Mouse (Mus musculus): ENCODE measurements at regions not wholly inside any gene's neighbourhood (a gene's known extent, or its start where the extent isn't known, plus 50 kb on each side); places are given as distances from the start of the nearest gene placed in this dataset.

DNA sequence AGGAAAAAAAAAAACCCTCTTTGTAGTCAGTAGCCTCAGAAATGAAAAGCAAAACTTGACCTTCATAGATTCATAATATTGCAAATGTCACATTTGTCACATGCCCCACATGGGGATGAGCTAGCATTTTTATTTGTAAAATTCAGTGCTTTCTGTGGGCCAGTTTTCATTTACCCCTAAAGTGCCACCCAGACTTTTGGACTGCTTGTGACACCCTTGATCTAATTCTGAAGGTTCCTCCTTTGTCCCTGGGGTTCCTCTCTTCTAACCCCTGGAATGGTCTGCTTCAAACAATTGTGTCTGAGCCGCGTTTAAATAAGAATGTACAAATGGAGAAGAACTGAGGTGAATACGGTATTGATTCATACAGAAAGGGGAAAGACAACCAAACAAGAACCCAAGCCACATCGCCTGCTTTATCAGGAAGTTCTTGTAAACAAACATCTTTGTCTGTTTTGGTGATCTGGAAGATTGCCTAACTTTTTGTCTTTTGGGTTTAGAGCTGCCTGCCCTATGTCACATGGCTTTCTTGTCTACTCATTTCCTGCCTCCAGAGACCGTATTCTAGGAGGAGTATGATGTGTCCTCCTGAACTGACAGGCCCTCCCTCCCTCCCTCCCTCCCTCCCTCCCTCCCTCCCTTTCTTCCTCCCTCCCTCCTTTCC is 203.1 kb upstream of the Gm9833 start:
- TF ChIP-seq CTCF (IDR thresholded peaks at IDR 0.05; ENCODE audit: low read depth, low read length) = no peak
- no peak for TF ChIP-seq POLR2A (IDR thresholded peaks at IDR 0.05; ENCODE audit: extremely low read depth, insufficient read depth, low read length)
- Histone ChIP-seq H3K36me3 (ENCODE audit: control insufficient read depth, insufficient read depth, low read length) (no peaks in the 10 kb centered on the region), H3K27ac (replicated peaks; ENCODE audit: insufficient read depth, low read depth, low read length) (no peak overlapping the region), H3K9ac (ENCODE audit: low read depth, low read length) (no peak overlapping the region), H3K4me1 (ENCODE audit: control insufficient read depth, insufficient read depth, low read length) (no peaks in the 10 kb centered on the region), H3K27me3 (ENCODE audit: control insufficient read depth, insufficient read depth, low read length) (no peaks in the 10 kb centered on the region), H3K79me2 (ENCODE audit: control insufficient read depth, insufficient read depth, low read length) (no peaks in the 10 kb centered on the region), H3K4me3 (ENCODE audit: insufficient read depth, low read depth, low read length) (no peak overlapping the region)
- peak; percentile 57 for DNase-seq (ENCODE audit: extremely low read depth, low read depth, low spot score)
- WGBS = 36% methylated on average over 5 of the region's 5 CpGs

DNA sequence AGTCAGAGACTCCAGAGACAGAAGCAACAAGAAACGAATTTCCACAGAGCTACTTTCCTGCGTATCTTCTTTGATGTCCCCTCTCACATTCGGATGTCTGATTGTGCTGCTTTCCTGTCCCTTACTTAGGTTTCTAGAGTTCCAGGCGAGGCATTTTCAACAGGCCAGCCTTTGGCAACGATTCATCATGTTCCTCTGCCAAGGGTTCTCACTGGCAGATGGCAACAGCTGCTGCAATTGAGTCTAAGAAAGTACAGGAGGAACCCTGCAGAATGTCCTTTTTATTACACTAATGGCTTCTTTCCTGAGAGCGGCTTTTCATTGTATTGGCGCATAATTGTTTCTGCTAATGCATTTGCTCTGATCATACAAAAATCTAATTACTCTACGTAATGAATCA is 202.3 kb upstream of the Gm9833 start:
- H3K79me2 ChIP-seq (ENCODE audit: control insufficient read depth, insufficient read depth, low read length) = no peaks in the 10 kb centered on the region
- H3K27ac ChIP-seq (replicated peaks; ENCODE audit: insufficient read depth, low read depth, low read length) = peak overlapping the region; percentile 34; the same call in 1 of the 2 replicates
- H3K36me3 ChIP-seq (ENCODE audit: control insufficient read depth, insufficient read depth, low read length) = no peaks in the 10 kb centered on the region
- no peaks in the 10 kb centered on the region for H3K27me3 ChIP-seq (ENCODE audit: control insufficient read depth, insufficient read depth, low read length)
- H3K9ac ChIP-seq (ENCODE audit: low read depth, low read length) = no peak overlapping the region
- H3K4me3 ChIP-seq (ENCODE audit: insufficient read depth, low read depth, low read length) = no peak overlapping the region
- DNase-seq (ENCODE audit: extremely low read depth, low read depth, low spot score) = no peak
- H3K4me1 ChIP-seq (ENCODE audit: control insufficient read depth, insufficient read depth, low read length) = no peaks in the 10 kb centered on the region
- 70% methylated on average over 8 of the region's 8 CpGs for WGBS
- TF ChIP-seq CTCF (IDR thresholded peaks at IDR 0.05; ENCODE audit: low read depth, low read length) (no peak), POLR2A (IDR thresholded peaks at IDR 0.05; ENCODE audit: extremely low read depth, insufficient read depth, low read length) (no peak)

DNA sequence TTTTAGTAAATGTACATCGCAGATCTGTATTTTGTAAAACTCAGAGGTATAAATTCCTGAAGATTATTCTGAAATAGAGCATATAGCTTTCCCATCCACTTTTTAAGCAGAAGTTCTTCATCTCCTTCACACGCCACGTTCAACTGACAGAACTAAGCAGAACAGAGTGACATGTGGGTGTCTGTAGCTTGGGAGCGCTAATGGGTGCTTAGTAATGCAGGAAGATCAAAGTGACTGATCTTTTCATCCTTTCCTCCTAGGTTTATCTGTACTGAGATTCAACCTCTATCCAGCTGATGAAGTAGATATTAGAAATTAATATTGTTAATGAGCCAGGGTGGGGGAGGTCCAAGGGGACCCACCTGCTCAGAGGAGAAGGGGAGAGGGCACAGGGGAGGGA is 201.8 kb upstream of the Gm9833 start:
- Histone ChIP-seq H3K4me3 (ENCODE audit: insufficient read depth, low read depth, low read length) (no peak overlapping the region), H3K79me2 (ENCODE audit: control insufficient read depth, insufficient read depth, low read length) (no peaks in the 10 kb centered on the region), H3K9ac (ENCODE audit: low read depth, low read length) (no peak overlapping the region), H3K4me1 (ENCODE audit: control insufficient read depth, insufficient read depth, low read length) (no peaks in the 10 kb centered on the region), H3K27me3 (ENCODE audit: control insufficient read depth, insufficient read depth, low read length) (no peaks in the 10 kb centered on the region), H3K36me3 (ENCODE audit: control insufficient read depth, insufficient read depth, low read length) (no peaks in the 10 kb centered on the region), H3K27ac (replicated peaks; ENCODE audit: insufficient read depth, low read depth, low read length) (no peak overlapping the region)
- no peak for DNase-seq (ENCODE audit: extremely low read depth, low read depth, low spot score)
- WGBS = 85% methylated on average over 4 of the region's 4 CpGs
- TF ChIP-seq POLR2A (IDR thresholded peaks at IDR 0.05; ENCODE audit: extremely low read depth, insufficient read depth, low read length) (no peak), CTCF (IDR thresholded peaks at IDR 0.05; ENCODE audit: low read depth, low read length) (no peak)

DNA sequence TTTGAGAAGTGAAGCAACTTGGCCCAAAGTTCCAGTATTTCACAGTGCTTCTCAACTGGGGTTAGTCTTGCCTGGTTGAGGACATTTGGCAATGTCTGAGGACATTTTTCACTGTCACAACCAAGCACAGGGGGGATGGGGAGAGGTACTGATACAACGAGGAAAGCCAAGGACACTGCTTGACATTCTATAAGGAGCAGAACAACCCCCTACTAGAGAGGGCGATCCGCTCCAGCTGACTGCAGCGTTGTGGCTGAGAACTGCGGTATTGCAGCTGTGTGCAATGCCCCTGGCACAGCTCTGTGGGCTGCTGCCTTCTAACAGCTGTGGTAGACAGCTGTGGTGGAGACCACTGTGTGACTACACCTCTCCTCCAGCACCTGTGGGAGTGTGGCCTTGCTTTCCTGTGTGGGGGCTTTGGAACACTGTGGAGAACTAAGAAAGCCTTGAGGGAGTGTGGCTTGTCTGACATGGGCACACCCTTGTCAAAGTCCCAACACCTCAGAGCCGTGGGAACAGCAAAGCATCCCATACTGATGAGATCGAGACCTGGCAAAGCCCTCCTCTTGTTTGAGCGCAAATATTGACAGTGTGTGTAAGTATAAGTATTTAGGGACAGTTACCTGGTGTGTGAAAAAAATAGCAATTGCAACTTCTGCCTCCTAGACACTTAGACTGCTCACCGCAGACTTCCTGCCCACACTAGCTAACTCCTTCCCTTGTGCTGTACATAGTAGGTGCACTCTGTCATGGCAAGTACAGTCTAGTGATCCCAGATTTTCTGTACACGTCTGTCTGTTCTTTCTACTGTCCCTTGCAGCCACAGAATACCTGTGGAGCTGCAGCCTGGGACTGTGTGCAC is 200.9 kb upstream of the Gm9833 start:
- H3K9ac ChIP-seq (ENCODE audit: low read depth, low read length) = no peak overlapping the region
- no peak overlapping the region for H3K27ac ChIP-seq (replicated peaks; ENCODE audit: insufficient read depth, low read depth, low read length)
- H3K27me3 ChIP-seq (ENCODE audit: control insufficient read depth, insufficient read depth, low read length) = no peaks in the 10 kb centered on the region
- no peak overlapping the region for H3K4me3 ChIP-seq (ENCODE audit: insufficient read depth, low read depth, low read length)
- TF ChIP-seq POLR2A (IDR thresholded peaks at IDR 0.05; ENCODE audit: extremely low read depth, insufficient read depth, low read length) = no peak
- no peak for TF ChIP-seq CTCF (IDR thresholded peaks at IDR 0.05; ENCODE audit: low read depth, low read length)
- H3K36me3 ChIP-seq (ENCODE audit: control insufficient read depth, insufficient read depth, low read length) = no peaks in the 10 kb centered on the region
- peak; percentile 18 for DNase-seq (ENCODE audit: extremely low read depth, low read depth, low spot score)
- H3K79me2 ChIP-seq (ENCODE audit: control insufficient read depth, insufficient read depth, low read length) = no peaks in the 10 kb centered on the region
- H3K4me1 ChIP-seq (ENCODE audit: control insufficient read depth, insufficient read depth, low read length) = no peaks in the 10 kb centered on the region
- WGBS = 65% methylated on average over 10 of the region's 10 CpGs

DNA sequence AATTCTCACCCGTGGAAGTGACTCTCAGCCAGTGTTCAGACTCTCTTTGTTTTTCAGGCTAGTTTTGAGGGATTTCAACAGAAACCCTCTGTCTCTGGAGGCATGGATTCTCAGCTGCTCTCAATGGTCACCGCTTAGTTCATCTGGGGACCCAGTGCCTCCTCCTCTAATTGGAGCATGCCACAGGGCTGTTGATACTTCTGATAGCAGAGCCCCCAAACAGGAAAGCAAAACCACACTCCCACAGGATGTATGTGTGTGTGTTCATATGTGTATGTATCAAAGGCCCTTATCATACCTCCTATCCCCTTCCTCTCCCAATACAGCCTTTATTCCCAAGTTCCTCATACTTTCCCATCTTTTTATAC is 200.3 kb upstream of the Gm9833 start:
- no peak for TF ChIP-seq POLR2A (IDR thresholded peaks at IDR 0.05; ENCODE audit: extremely low read depth, insufficient read depth, low read length)
- no peak for TF ChIP-seq CTCF (IDR thresholded peaks at IDR 0.05; ENCODE audit: low read depth, low read length)
- Histone ChIP-seq H3K27me3 (ENCODE audit: control insufficient read depth, insufficient read depth, low read length) (no peaks in the 10 kb centered on the region), H3K79me2 (ENCODE audit: control insufficient read depth, insufficient read depth, low read length) (no peaks in the 10 kb centered on the region), H3K9ac (ENCODE audit: low read depth, low read length) (no peak overlapping the region), H3K4me1 (ENCODE audit: control insufficient read depth, insufficient read depth, low read length) (no peaks in the 10 kb centered on the region), H3K4me3 (ENCODE audit: insufficient read depth, low read depth, low read length) (no peak overlapping the region), H3K27ac (replicated peaks; ENCODE audit: insufficient read depth, low read depth, low read length) (no peak overlapping the region), H3K36me3 (ENCODE audit: control insufficient read depth, insufficient read depth, low read length) (no peaks in the 10 kb centered on the region)
- DNase-seq (ENCODE audit: extremely low read depth, low read depth, low spot score) = no peak
- WGBS = 74% methylated on average over 2 of the region's 2 CpGs

DNA sequence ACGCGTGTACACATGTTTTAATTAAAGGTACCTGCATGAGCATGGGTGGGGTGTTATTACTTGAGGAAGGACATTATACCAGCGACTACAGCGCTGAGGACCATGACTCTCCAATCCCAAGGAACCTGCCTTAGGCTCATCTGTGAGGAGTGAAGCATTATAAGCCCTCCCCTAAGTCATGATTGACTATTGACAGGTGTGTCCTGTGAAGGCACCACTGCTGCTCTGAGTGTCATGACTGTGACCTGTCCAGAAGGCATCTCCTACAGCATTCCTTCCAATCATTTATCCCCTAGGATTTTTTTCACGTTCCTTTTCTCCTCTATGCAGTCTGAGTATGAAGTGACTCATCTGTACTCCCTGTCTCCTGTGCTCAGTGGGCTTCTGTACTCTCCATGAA is 199.9 kb upstream of the Gm9833 start:
- DNase-seq (ENCODE audit: extremely low read depth, low read depth, low spot score) = no peak
- no peak overlapping the region for H3K27ac ChIP-seq (replicated peaks; ENCODE audit: insufficient read depth, low read depth, low read length)
- H3K79me2 ChIP-seq (ENCODE audit: control insufficient read depth, insufficient read depth, low read length) = no peaks in the 10 kb centered on the region
- TF ChIP-seq POLR2A (IDR thresholded peaks at IDR 0.05; ENCODE audit: extremely low read depth, insufficient read depth, low read length) (no peak), CTCF (IDR thresholded peaks at IDR 0.05; ENCODE audit: low read depth, low read length) (no peak)
- no peaks in the 10 kb centered on the region for H3K4me1 ChIP-seq (ENCODE audit: control insufficient read depth, insufficient read depth, low read length)
- H3K4me3 ChIP-seq (ENCODE audit: insufficient read depth, low read depth, low read length) = no peak overlapping the region
- H3K27me3 ChIP-seq (ENCODE audit: control insufficient read depth, insufficient read depth, low read length) = no peaks in the 10 kb centered on the region
- 88% methylated on average over 5 of the region's 5 CpGs for WGBS
- H3K9ac ChIP-seq (ENCODE audit: low read depth, low read length) = no peak overlapping the region
- H3K36me3 ChIP-seq (ENCODE audit: control insufficient read depth, insufficient read depth, low read length) = no peaks in the 10 kb centered on the region

All from liver, adult 2 months (tissue).